Mouse (Mus musculus): ENCODE measurements around the gene 1700113H08Rik.

- TF ChIP-seq MAFK (IDR thresholded peaks at IDR 0.05; ENCODE audit: insufficient read depth, low read depth, low read length) = no peak
- no peak for TF ChIP-seq HCFC1 (IDR thresholded peaks at IDR 0.05; ENCODE audit: borderline replicate concordance, insufficient read depth, low read length)
These were observed 217.2 kb downstream of the 1700113H08Rik start for GRCm38 (mm10) chr10:87275075-87275474.

All from ES-E14 (cell line).